Mouse (Mus musculus) kidney, postnatal 36 days (tissue): ENCODE measurements around the gene Nlgn2.
A peak's percentile ranks its signal among the peaks of the same experiment; 100 is the strongest.

Source experiments
- DNase-seq, 2 experiments: peaks; one replicate each; pipeline ENCODE4 v3.0.0; 2021 to 2022; ENCODE audit warnings: mixed read lengths in 2 of 2

Nlgn2 gene

GRCm38 (mm10) chr11:69837604-69837951, at the start of gene Nlgn2:
TSS of gene Nlgn2 (minus strand) at chr11:69837784.
- DNase-seq: no peak

DNA sequence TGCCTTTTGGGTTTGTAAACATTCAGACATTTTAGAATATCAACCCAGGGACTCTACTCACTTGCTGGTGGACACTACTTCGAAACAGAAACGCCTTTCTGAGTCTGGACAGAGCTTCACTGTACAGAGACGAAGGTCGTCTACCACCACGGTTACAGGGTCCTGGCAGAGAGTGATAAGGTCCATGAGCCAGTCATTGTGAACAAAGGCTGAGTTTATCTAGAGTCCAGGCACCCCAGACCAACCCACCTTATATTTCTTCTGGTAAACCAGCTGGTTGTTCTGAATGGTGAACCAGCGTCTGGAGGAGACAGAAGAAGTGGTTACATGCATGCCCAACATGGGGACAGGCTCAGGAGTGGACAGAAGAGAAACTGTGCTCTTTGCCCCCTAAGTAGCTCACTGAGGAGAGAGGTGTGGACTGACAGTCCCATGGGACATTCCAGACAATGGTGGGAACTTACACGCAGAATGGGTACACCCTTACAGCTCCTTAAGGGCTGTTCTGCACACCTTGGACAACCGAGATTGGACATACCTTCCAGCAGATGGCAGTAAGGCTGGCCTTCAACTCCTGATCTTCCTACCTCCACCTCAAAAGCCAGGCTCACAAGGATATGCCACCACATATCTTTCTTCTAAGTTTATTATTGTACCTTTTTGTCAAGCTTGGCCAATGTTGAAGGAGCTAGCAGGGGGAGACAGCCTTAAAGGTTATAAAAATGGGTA, 49.5 kb upstream of the Nlgn2 start:
- DNase-seq: peak; percentile 64 to 68

GRCm38 (mm10) chr11:69884663-69885062, 47.1 kb upstream of the Nlgn2 start:
- DNase-seq: peak in 1 of 2 experiments; percentile 52

DNA sequence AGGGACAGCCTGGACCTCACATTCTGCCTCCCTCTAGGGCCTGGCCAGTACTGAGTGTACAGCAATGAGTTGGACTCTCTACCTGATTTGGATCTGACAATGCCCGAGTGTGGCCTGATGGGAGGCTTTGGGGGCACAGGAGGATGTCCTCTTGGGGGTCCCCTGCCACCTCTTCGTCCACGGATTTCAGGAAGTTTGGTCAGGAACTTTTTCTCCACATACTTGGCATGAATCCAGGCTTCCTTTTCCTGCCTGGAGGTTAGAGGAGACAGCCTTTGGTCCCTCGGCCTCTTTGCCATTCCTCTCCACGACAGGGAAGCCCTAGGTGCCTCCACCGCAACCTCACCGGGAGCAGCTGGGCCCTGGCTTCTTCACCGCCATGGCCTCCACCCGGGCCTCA, 46.7 kb upstream of the Nlgn2 start:
- DNase-seq: peak in 1 of 2 experiments; percentile 47

- DNase-seq: peak in 1 of 2 experiments; percentile 54
Observed at GRCm38 (mm10) chr11:69883527-69884151, 46.1 kb upstream of the Nlgn2 start.

DNA sequence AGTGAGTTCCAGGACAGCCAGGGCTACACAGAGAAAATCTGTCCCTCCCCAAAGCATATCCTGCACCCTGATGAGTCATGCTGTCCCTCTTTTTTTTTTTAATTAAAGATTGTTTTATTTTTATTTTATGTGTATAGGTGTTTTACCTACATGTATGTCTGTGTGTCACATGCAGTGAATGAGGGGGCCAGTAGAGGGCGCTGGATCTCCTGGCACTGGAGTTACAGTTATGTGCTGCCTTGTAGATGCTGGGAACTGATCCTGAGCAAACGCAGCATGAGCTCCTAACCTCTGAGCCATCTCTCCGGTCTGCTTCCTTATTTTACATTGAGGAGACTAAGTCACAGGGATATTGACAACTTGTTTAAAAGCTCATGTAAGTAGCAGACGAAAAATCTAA, 45.5 kb upstream of the Nlgn2 start:
- peak in 1 of 2 experiments; percentile 65 for DNase-seq

GRCm38 (mm10) chr11:69881787-69882670, 44.4 kb upstream of the Nlgn2 start:
- no peak for DNase-seq

- peak; percentile 94 for DNase-seq
Observed at GRCm38 (mm10) chr11:69880853-69881603, 43.4 kb upstream of the Nlgn2 start, which contains the start of gene Kctd11. TSS of gene Kctd11 (minus strand) at chr11:69881406.

DNA sequence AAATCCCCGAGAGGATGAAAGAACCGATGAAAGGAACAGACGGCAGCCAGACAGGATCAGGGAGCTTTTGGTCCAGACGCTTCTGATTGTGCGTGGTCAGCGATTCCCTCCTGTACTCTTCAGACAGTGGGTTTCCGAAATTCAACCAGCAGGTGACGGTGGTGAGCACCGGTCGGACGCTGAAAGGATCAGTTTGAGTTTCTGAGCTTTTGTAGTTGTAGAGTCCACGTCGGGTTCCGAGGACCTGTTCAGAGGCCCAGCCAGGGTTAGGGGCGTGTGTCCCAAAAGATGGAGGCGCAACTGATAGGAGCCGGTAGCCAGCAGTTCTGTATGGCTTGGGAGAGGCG, 42.9 kb upstream of the Nlgn2 start:
- peak; percentile 84 to 88 for DNase-seq

DNA sequence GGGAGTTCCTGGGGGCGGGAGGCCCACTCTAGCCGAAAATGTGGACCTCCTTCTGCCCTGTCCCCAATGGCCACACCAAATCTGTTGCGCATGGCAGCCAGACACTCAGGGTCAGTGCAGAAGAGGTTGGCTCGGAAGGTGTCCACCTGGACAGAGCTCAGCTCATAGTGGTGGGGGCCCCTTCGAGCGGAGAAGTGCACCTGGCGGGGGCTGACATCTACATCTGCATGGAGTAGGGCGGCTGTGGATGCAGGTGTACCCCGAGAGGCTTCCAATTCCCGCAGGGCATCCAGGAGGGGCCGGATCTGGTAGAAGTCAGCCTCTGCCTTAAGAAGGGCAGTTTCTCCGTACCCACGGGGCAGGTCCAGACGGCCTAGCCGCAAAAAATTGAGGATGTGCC, 42.1 kb upstream of the Nlgn2 start:
- no peak for DNase-seq

- no peak for DNase-seq
Observed at GRCm38 (mm10) chr11:69878952-69879351, 41.4 kb upstream of the Nlgn2 start.

DNA sequence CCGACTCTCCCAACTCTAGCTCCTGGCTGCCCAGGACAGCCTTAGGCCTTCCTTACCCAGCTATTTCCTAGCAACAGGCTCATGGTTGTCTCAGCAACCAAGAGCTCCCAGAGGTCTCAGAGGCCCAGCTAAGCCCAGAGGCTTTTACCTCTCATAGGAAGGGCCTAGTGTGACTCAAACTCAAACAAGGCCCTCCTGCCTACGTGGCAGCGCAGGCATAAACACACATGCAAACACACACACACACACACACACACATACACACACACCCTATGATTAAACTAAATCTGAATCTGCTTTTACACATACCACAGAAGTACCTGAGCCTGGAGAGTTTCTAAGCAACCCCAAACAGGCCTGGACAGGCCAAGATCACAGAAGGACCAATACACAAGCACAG, 40.8 kb upstream of the Nlgn2 start:
- DNase-seq: no peak

- DNase-seq: no peak
Observed at GRCm38 (mm10) chr11:69877878-69878277, 40.3 kb upstream of the Nlgn2 start, which contains the start of gene Tmem95. TSS of gene Tmem95 (minus strand) at chr11:69878018.

DNA sequence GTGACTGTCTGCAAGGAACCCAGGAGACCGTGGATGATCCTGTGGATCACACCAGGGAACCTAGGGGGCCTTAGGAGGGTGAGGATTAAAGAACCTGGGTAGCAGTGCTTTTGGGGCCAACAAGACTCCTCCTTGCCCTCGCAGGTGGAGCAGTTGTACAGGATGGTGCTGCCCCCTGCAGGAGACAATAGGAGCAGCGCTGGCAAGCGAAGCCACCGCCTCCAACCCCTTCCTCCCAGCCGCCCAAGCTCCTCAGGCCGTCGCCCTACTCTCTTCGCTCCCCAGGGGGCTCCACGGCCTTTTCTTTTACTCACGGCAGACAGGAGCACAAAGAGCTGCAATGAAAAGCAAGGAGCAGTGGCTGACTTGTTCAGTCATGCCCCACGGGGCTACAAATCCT, 39.3 kb upstream of the Nlgn2 start:
- peak; percentile 82 to 94 for DNase-seq

DNA sequence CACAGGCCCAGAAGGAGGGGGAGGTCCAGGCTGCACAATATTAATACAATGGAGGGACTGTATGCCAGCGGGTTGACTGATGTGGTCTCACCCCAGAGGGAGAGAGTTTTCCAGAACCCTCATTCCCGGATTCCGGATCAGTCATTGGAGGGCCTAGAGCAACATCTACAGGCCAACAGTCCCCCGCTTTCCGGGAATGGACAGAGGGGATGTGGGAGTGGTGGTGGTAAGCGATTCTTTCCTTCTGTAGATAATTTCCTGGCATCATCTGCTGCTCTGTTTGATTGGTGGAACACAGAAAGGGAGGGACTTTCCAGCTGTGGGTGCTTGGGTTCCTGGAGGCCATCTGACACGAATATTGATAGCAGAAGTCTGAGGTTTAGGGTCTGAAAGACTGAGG, 38.6 kb upstream of the Nlgn2 start:
- DNase-seq: peak; percentile 54 to 58

- no peak for DNase-seq
Observed at GRCm38 (mm10) chr11:69872451-69872850, 34.9 kb upstream of the Nlgn2 start.

DNA sequence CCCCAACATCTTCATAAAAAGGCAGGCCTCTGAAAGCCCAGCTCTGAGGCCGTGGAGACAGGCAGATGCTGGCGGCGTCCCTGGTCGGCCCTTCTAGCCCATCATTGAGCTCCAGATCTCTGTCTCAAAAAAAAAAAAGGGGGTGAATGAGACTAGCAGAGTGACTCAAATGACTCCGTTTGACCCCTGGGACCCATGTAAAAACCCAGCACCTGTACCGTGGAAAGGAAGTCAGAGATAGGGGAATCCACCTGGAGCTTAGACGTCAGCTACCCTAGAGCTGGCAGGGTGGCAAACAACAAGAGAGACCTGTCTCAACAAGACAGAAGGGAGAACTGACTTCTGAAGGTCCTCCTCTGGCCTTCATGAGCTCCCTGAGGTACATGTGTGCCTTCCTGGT, 34.2 kb upstream of the Nlgn2 start:
- DNase-seq: no peak

DNA sequence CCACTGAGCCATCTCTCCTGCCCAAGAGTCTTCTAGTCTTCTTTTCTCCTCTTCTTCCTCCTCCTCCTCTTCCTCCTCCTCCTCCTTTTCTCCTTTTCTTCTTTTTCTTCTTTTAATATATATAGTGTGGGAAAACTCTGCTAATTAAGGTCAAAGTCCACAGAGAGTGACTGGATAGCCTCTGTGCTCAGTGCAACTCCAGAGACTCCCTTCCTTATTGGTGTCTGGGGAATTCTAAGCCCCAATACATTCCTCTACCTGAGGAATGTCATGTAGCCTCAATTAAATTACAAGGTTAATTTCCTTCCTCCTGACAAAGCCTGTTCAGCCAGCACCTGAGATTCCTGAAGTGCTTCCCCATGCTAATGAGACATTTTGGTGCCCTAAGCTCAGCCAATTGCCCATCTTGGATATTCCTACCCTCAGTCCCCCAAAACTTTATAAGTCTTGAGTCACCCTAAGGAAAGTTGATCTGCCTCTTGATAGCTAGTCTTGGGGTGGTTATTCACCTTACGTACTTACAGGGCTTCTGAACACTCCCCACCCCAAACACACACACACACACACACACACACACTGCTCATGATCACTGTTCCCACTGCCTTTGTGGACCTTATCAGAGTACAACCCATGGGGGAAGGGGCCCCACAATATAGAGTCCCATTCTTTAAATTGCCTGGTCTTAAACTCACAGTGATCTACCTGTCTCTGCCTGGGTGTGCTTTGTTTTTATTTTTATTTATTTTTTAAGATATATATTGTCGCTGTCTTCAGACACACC, 32.9 kb upstream of the Nlgn2 start:
- DNase-seq: no peak

DNA sequence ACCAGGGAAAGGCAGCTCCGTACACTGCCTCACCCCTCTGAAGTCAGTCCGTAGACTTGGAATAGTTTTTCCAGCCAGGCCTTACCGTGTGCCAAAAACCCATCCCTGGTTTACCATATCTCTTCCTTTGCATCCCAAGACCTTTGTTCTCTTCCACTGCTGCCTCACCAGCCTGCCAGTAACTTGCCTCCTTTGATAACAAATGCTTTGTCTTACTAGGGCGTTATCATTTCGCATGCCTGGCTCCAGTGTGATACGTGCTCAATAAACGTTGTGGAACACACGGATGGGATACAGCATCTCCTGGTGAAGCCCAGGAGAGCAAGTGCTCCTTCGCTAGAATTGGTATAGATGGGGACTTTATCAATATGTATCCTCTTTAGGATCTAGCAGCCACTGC, 29.8 kb upstream of the Nlgn2 start:
- no peak for DNase-seq

DNA sequence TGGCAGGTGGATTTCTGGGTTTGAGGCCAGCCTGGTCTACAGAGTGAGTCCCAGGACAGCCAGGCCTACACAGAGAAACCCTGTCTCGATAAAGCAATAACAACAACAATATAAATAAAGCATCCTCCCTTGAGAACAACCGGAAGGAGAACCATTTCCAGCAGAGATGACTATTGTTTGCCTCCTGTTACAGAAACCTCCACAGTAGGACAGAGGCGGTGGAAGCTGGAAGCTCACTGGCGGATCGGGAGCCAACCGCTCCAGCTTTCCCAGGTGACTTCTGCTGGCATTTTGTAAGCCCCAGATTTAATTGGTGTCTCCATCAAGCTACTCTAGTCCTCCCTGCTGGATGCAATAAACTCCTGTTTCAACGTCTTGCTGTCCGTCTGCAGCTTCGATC, 28.0 kb upstream of the Nlgn2 start:
- DNase-seq: no peak

- no peak for DNase-seq
Observed at GRCm38 (mm10) chr11:69864138-69864860, 26.7 kb upstream of the Nlgn2 start.
